Mouse (Mus musculus) gastrocnemius, postnatal 25 days (tissue): ENCODE measurements around the gene Eef2. TPM values are rescaled to one million over a fixed set of nuclear protein-coding genes. Genes with fewer than 3 reads are reported as not detected.
"Not testable (repeated sequence)": the region's sequence is repeated elsewhere in the genome, so short reads cannot be mapped to it uniquely, and the experiment has no call there.

Source experiments
- DNase-seq: peaks from one replicate; pipeline ENCODE4 v3.0.0; 2022
- total RNA-seq, 2 experiments: library from RNA; stranded (reverse); gene quantifications; 1 replicate in 1 of 2; 2 replicates in 1 of 2; pipeline ENCODE4 v1.2.3; 2021

The Eef2 gene
- total RNA-seq, 2 experiments from 2014 or later = 838 to 862 TPM

- no peak for DNase-seq
Measured at GRCm38 (mm10) chr10:81200141-81200540, 23.7 kb downstream of the Eef2 start.

GRCm38 (mm10) chr10:81200605-81201287 is 24.3 kb downstream of the Eef2 start:
- DNase-seq = no peak

GRCm38 (mm10) chr10:81201807-81202758 is 25.7 kb downstream of the Eef2 start, which contains the start of gene Nmrk2:
Gene Nmrk2 (minus strand): TSS chr10:81202051.
- peak; percentile 80 for DNase-seq

GRCm38 (mm10) chr10:81202978-81203720 is 26.7 kb downstream of the Eef2 start:
- no peak for DNase-seq

GRCm38 (mm10) chr10:81204137-81204536 is 27.7 kb downstream of the Eef2 start:
- DNase-seq = no peak

GRCm38 (mm10) chr10:81210154-81210553 is 33.7 kb downstream of the Eef2 start:
- no peak for DNase-seq

- no peak for DNase-seq
Measured at GRCm38 (mm10) chr10:81216260-81216659, 39.8 kb downstream of the Eef2 start.

GRCm38 (mm10) chr10:81216810-81217209 is 40.4 kb downstream of the Eef2 start:
- DNase-seq = no peak

GRCm38 (mm10) chr10:81217267-81217666 is 40.8 kb downstream of the Eef2 start:
- DNase-seq = not testable (repeated sequence)

GRCm38 (mm10) chr10:81217964-81218363 is 41.5 kb downstream of the Eef2 start:
- no peak for DNase-seq

- DNase-seq = no peak
Measured at GRCm38 (mm10) chr10:81221402-81222015, 45.1 kb downstream of the Eef2 start.

GRCm38 (mm10) chr10:81223731-81224130 is 47.3 kb downstream of the Eef2 start:
- not testable (repeated sequence) for DNase-seq

- no peak for DNase-seq
Measured at GRCm38 (mm10) chr10:81229735-81230437, 53.5 kb downstream of the Eef2 start.

GRCm38 (mm10) chr10:81230438-81231332 is 54.3 kb downstream of the Eef2 start, which contains the start of gene Atcay:
Gene Atcay (minus strand): TSS chr10:81230833.
- DNase-seq = no peak

GRCm38 (mm10) chr10:81231436-81231835 is 55.0 kb downstream of the Eef2 start:
- DNase-seq = no peak

Other genes starting within 250 kb of the Eef2 start
- 10 to 100 TPM; 12.7 to 30.0 TPM for gene Gadd45b, start 246.6 kb upstream of the Eef2 start, total RNA-seq
- 1 to 10 TPM in 1 of 2 experiments, under 1 TPM in 1; 0.61 to 1.1 TPM for gene Gng7, start 161.7 kb upstream of the Eef2 start, total RNA-seq
- gene Diras1, start 151.0 kb upstream of the Eef2 start, total RNA-seq = under 1 TPM in 1 of 2 experiments, not detected in 1; 0.51 TPM
- gene Slc39a3, start 139.2 kb upstream of the Eef2 start, total RNA-seq = 10 to 100 TPM; 13.5 to 13.9 TPM
- gene Sgta, start 116.5 kb upstream of the Eef2 start, total RNA-seq = 10 to 100 TPM; 82.2 to 85.2 TPM
- gene Thop1, start 106.6 kb upstream of the Eef2 start, total RNA-seq = 10 to 100 TPM; 18.5 to 22.9 TPM
- under 1 TPM; 0.10 to 0.83 TPM for gene Creb3l3, start 77.8 kb upstream of the Eef2 start, total RNA-seq
- 100 to 1,000 TPM; 149 to 161 TPM for gene Map2k2, start 70.7 kb upstream of the Eef2 start, total RNA-seq
- gene Zbtb7a, start 41.4 kb upstream of the Eef2 start, total RNA-seq = 10 to 100 TPM; 21.4 to 22.3 TPM
- gene Pias4, start 8.7 kb upstream of the Eef2 start, total RNA-seq = 10 to 100 TPM; 11.7 to 14.2 TPM
- gene Dapk3, start 6.4 kb downstream of the Eef2 start, total RNA-seq = 10 to 100 TPM; 22.3 to 22.4 TPM
- gene 4930442H23Rik, start 7.2 kb downstream of the Eef2 start, total RNA-seq = not detected
- gene Nmrk2, start 25.4 kb downstream of the Eef2 start, total RNA-seq = 10 to 100 TPM; 41.1 to 57.7 TPM
- gene Atcay, start 54.2 kb downstream of the Eef2 start, total RNA-seq = not detected
- gene Zfr2, start 56.5 kb downstream of the Eef2 start, total RNA-seq = 1 to 10 TPM; 1.9 to 3.0 TPM
- gene Matk, start 76.3 kb downstream of the Eef2 start, total RNA-seq = under 1 TPM; 0.13 to 0.23 TPM
- gene Mrpl54, start 90.3 kb downstream of the Eef2 start, total RNA-seq = 10 to 100 TPM; 87.0 to 90.0 TPM
- gene Apba3, start 90.3 kb downstream of the Eef2 start, total RNA-seq = 100 to 1,000 TPM; 102 to 106 TPM
- gene Tjp3, start 115.0 kb downstream of the Eef2 start, total RNA-seq = not detected
- 10 to 100 TPM; 20.3 to 20.6 TPM for gene Pip5k1c, start 116.3 kb downstream of the Eef2 start, total RNA-seq
- 1 to 10 TPM; 7.9 to 8.3 TPM for gene Cactin, start 144.5 kb downstream of the Eef2 start, total RNA-seq
- under 1 TPM; 0.83 to 1.00 TPM for gene Tbxa2r, start 152.1 kb downstream of the Eef2 start, total RNA-seq
- gene Gipc3, start 166.6 kb downstream of the Eef2 start, total RNA-seq = 1 to 10 TPM; 1.0 to 1.3 TPM
- 10 to 100 TPM; 22.9 to 29.6 TPM for gene Hmg20b, start 173.8 kb downstream of the Eef2 start, total RNA-seq
- 1 to 10 TPM; 2.3 to 2.9 TPM for gene Mfsd12, start 180.9 kb downstream of the Eef2 start, total RNA-seq
- under 1 TPM; 0.48 to 0.49 TPM for gene 4930404N11Rik, start 189.2 kb downstream of the Eef2 start, total RNA-seq
- 10 to 100 TPM; 13.5 to 14.0 TPM for gene Fzr1, start 201.9 kb downstream of the Eef2 start, total RNA-seq
- 10 to 100 TPM; 41.1 to 41.2 TPM for gene Dohh, start 207.8 kb downstream of the Eef2 start, total RNA-seq
- 1 to 10 TPM in 1 of 2 experiments, under 1 TPM in 1; 0.78 to 1.0 TPM for gene Gm48551, start 207.8 kb downstream of the Eef2 start, total RNA-seq
- gene Gm48552, start 212.4 kb downstream of the Eef2 start, total RNA-seq = under 1 TPM in 1 of 2 experiments, not detected in 1; 0.59 TPM
- gene Smim24, start 216.4 kb downstream of the Eef2 start, total RNA-seq = under 1 TPM in 1 of 2 experiments, not detected in 1; 0.67 TPM